Mouse (Mus musculus) MEL (cell line): ENCODE measurements at regions not wholly inside any gene's neighbourhood (a gene's known extent, or its start where the extent isn't known, plus 50 kb on each side); places are given as distances from the start of the nearest gene placed in this dataset.

ENCODE experiments used
- CHD1 ChIP-seq: IDR thresholded peaks from 2 replicates; pipeline ENCODE4 v1.6.1; 2012; ENCODE audit warnings: low read depth, mild to moderate bottlenecking, inconsistent platforms, low read length, improper control_type of control experiment
- CTCF ChIP-seq, 3 experiments: IDR thresholded peaks in 2 of 3; conservative IDR thresholded peaks in 1 of 3; 2 replicates each; pipeline ENCODE4 v1.5.1; 2011 to 2012; ENCODE audit warnings: low read length in 3 of 3, low read depth in 2 of 3, mild to moderate bottlenecking in 2 of 3, improper control_type of control experiment in 1 of 3, inconsistent platforms in 1 of 3, mixed read lengths in 1 of 3, moderate library complexity in 1 of 3; ENCODE audit not compliant: control insufficient read depth in 1 of 3, insufficient read depth in 1 of 3, poor library complexity in 1 of 3, severe bottlenecking in 1 of 3
- MYC ChIP-seq: IDR thresholded peaks from 2 replicates; pipeline ENCODE4 v1.6.1; 2011; ENCODE audit warnings: low read depth, mild to moderate bottlenecking, low read length, improper control_type of control experiment, moderate library complexity
- POLR2A ChIP-seq, 2 experiments: IDR thresholded peaks; 2 replicates each; pipeline ENCODE4 v1.6.1; 2011 to 2012; ENCODE audit warnings: low read length in 2 of 2, mild to moderate bottlenecking in 2 of 2, control low read depth in 1 of 2, improper control_type of control experiment in 1 of 2, low read depth in 1 of 2, moderate library complexity in 1 of 2; ENCODE audit not compliant: control insufficient read depth in 1 of 2, insufficient read depth in 1 of 2, poor library complexity in 1 of 2

DNA sequence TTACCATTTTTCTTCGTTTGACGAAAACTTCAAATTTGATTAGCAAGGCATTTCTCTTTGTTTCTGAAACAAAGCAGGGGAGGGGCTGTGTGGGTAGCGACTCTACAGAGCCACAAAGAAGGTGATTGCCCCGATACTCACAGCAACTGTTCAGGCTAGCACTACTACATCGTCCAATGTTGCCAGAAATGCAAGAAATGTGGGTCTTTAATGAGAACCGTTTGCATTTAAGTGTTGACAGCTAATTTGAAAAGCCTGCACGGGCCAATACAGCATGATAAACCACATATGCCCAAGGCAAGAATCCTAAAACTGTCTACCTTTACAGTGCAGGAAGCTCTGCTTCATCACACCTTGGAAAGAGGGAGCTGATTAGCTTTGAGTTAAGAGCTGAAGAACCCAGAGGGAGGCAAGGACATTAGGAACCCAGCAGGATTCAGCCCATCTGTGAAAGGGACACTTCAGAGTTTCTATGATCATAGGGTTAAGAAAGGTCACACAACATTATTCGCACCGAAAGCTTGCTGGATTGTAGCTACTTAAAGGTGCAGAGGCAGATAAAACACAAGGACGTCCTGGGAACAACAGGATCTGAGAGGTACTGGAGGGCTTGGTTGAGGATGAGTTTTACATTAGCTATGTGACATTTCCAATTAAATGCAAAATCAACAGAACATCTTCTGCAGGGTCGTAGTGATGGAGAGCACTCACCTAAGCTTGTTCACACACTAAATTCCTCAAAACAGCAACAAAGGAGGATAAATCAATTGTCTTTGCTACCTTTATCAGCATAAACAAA, 94.0 kb downstream of the Mat2b start:
- no peak for TF ChIP-seq CHD1
- no peak for TF ChIP-seq POLR2A (IDR thresholded peaks at IDR 0.05; ENCODE audit: control insufficient read depth in 1 of 2, insufficient read depth in 1 of 2, low read depth in 1 of 2, low read length in 2 of 2, poor library complexity in 1 of 2)
- TF ChIP-seq CTCF (IDR thresholded peaks at IDR 0.05 in 2 of 3, conservative IDR thresholded peaks at IDR 0.05 in 1 of 3; ENCODE audit: control insufficient read depth in 1 of 3, insufficient read depth in 1 of 3, low read depth in 2 of 3, low read length in 3 of 3, poor library complexity in 1 of 3, severe bottlenecking in 1 of 3), result no peak
- no peak for TF ChIP-seq MYC
